ENCODE assay signal across 35 mouse cellular contexts in the genomic region with DNA sequence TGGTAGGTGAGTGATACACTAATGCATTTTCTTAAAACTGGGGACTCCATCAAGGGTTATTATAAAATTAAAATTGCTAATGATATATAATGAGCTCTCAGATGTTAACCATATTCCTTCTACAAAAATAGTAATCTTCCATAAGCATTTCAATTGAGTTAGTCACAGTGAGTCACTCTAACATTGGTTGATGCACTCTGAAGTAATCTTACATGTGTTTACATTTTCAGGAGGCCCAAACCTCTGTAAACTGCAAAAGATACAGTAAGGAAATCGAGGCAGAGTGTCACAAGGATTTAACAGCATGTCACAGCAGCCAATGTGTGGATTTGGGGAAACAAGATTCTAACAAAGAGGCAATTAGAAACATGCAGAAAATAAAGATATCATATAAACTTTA.
"Had no signal": no experiment of that assay in that cellular context is flagged by ENCODE, and none has a peak within 500 bp of the region (broad histone marks: within the 10 kb centered on the region; RNA-seq: fewer than 3 reads in every experiment).

No protein-coding gene starts in this region.

- H3K9ac ChIP-seq: heart, embryonic 12.5 days; heart, embryonic 13.5 days; heart, embryonic 15.5 days; hindbrain, embryonic 12.5 days; hindbrain, embryonic 13.5 days; hindbrain, embryonic 15.5 days; intestine, embryonic 15.5 days; kidney, embryonic 15.5 days had no signal

- H3K4me2 ChIP-seq: heart, embryonic 11.5 days; heart, embryonic 12.5 days; heart, embryonic 13.5 days; heart, embryonic 15.5 days; hindbrain, embryonic 12.5 days; hindbrain, embryonic 13.5 days; hindbrain, embryonic 15.5 days; intestine, embryonic 15.5 days; kidney, embryonic 15.5 days had no signal

- H3K36me3 ChIP-seq: heart, embryonic 10.5 days; heart, embryonic 12.5 days; heart, embryonic 13.5 days; heart, embryonic 15.5 days; hindbrain, embryonic 10.5 days; hindbrain, embryonic 12.5 days; hindbrain, embryonic 13.5 days; hindbrain, embryonic 15.5 days; intestine, embryonic 15.5 days; kidney, embryonic 15.5 days had no signal

- H3K4me3 ChIP-seq: heart, embryonic 10.5 days; heart, embryonic 12.5 days; heart, embryonic 13.5 days; heart, embryonic 15.5 days; hindbrain, embryonic 10.5 days; hindbrain, embryonic 12.5 days; hindbrain, embryonic 13.5 days; hindbrain, embryonic 15.5 days; intestine, embryonic 15.5 days; kidney, embryonic 15.5 days; layer of hippocampus, adult 2 months; left cerebral cortex, adult 2 months had no signal

- H3K27ac ChIP-seq: heart, embryonic 10.5 days; heart, embryonic 13.5 days; heart, embryonic 15.5 days; hindbrain, embryonic 10.5 days; hindbrain, embryonic 12.5 days; hindbrain, embryonic 13.5 days; hindbrain, embryonic 15.5 days; hindbrain, postnatal 0 days; intestine, embryonic 15.5 days; kidney, embryonic 15.5 days; kidney, postnatal 0 days; layer of hippocampus, adult 2 months; left cerebral cortex, adult 2 months had no signal

- H3K4me1 ChIP-seq: heart, embryonic 10.5 days; heart, embryonic 12.5 days; heart, embryonic 13.5 days; heart, embryonic 15.5 days; hindbrain, embryonic 10.5 days; hindbrain, embryonic 12.5 days; hindbrain, embryonic 13.5 days; hindbrain, embryonic 15.5 days; intestine, embryonic 15.5 days; kidney, embryonic 15.5 days had no signal

- H3K27me3 ChIP-seq: heart, embryonic 12.5 days; heart, embryonic 13.5 days; heart, embryonic 15.5 days; hindbrain, embryonic 12.5 days; hindbrain, embryonic 13.5 days; hindbrain, embryonic 15.5 days; intestine, embryonic 15.5 days; kidney, embryonic 15.5 days had no signal

- DNase-seq: heart, postnatal 10 days; heart, postnatal 14 days; heart, postnatal 36 days; heart, postnatal 4 days; kidney, adult 11 months; kidney, adult 18-20 months; kidney, adult 2 months; kidney, adult 8-10 months; kidney, adult 9 months; kidney, postnatal 10 days; kidney, postnatal 14 days; kidney, postnatal 25 days; kidney, postnatal 36 days; kidney, postnatal 4 days; layer of hippocampus, adult 9-11 months; layer of hippocampus, postnatal 36 days had no signal

- H3K9me3 ChIP-seq: heart, embryonic 10.5 days; heart, embryonic 13.5 days; heart, embryonic 15.5 days; hindbrain, embryonic 10.5 days; hindbrain, embryonic 12.5 days; hindbrain, embryonic 13.5 days; hindbrain, embryonic 15.5 days; intestine, embryonic 15.5 days; kidney, embryonic 15.5 days had no signal

- ATAC-seq: hindbrain, embryonic 16.5 days; hindbrain, postnatal 0 days; inflammation-experienced regulatory T-cells, adult 6 months; intestine, embryonic 15.5 days; intestine, embryonic 16.5 days; intestine, postnatal 0 days had no signal
